In genomic region chr3:104597135-104597764, GRCm38 (mm10) we compare ENCODE assay signal across 8 mouse cellular contexts. TPM values are rescaled to one million over a fixed set of nuclear protein-coding genes. Genes with fewer than 3 reads are reported as not detected.
A peak's percentile ranks its signal among the peaks of the same experiment; 100 is the strongest.
DNase-seq lines count a peak whose midpoint lies in the region; ATAC-seq and TF ChIP-seq lines count a peak whose summit lies in the region.

No protein-coding gene starts in this region.

- no peak overlapping the region for H3K4me3 ChIP-seq in forebrain, postnatal 0 days (ENCODE audit: low read depth, low read length)
- peak overlapping the region; percentile 4; the same call in 1 of the 2 replicates for H3K4me3 ChIP-seq in heart, postnatal 0 days (ENCODE audit: low read depth, low read length)
- H3K4me3 ChIP-seq in testis, adult 2 months (ENCODE audit: control insufficient read depth, low read depth, low read length): no peak overlapping the region

- H3K9ac ChIP-seq in forebrain, postnatal 0 days: 0 out of 2 replicates have a peak overlapping the region, but pooled peaks have one; percentile 10
- H3K9ac ChIP-seq in heart, postnatal 0 days (replicated peaks; ENCODE audit: low read depth, low read length): peak overlapping the region; percentile 47; the same call in 1 of the 2 replicates

- H3K4me2 ChIP-seq in forebrain, postnatal 0 days (ENCODE audit: low read depth): peak overlapping the region; percentile 26
- peak overlapping the region; percentile 38 for H3K4me2 ChIP-seq in heart, postnatal 0 days (ENCODE audit: low read depth, low read length)

- H3K27me3 ChIP-seq in forebrain, postnatal 0 days (ENCODE audit: insufficient read depth, low read length): no peaks in the 10 kb centered on the region
- no peaks in the 10 kb centered on the region for H3K27me3 ChIP-seq in heart, postnatal 0 days (ENCODE audit: control insufficient read depth, insufficient read depth, low read length)
- no peaks in the 10 kb centered on the region for H3K27me3 ChIP-seq in testis, adult 2 months (ENCODE audit: control insufficient read depth, insufficient read depth, low read length)

- TF ChIP-seq CTCF in forebrain, postnatal 0 days (IDR thresholded peaks at IDR 0.05; ENCODE audit: low read depth): no peak
- TF ChIP-seq CTCF in heart, postnatal 0 days (IDR thresholded peaks at IDR 0.05; ENCODE audit: low read depth): no peak
- TF ChIP-seq CTCF in testis, adult 2 months (IDR thresholded peaks at IDR 0.05; ENCODE audit: control insufficient read depth, insufficient read depth, insufficient replicate concordance, low read depth, low read length): no peak

- peaks cover 6% of the 10 kb centered on the region; the same call in 1 of the 2 replicates for H3K4me1 ChIP-seq in forebrain, postnatal 0 days (ENCODE audit: insufficient read depth)
- peaks cover 42% of the 10 kb centered on the region for H3K4me1 ChIP-seq in heart, postnatal 0 days (ENCODE audit: control insufficient read depth, insufficient read depth)
- H3K4me1 ChIP-seq in testis, adult 2 months (ENCODE audit: control insufficient read depth, insufficient read depth, low read length): peaks cover 3% of the 10 kb centered on the region

- 32% methylated on average over 10 of the region's 10 CpGs for WGBS in forebrain, postnatal 0 days
- WGBS in heart, postnatal 0 days: 20% methylated on average over 10 of the region's 10 CpGs

- peak; percentile 98 for ATAC-seq in forebrain, postnatal 0 days
- peak; percentile 61 for ATAC-seq in heart, postnatal 0 days (ENCODE audit: insufficient read depth, low read depth)
- ATAC-seq in monocyte, adult 5-6 weeks (replicated peaks; ENCODE audit: insufficient number of reproducible peaks, low FRiP score, low TSS enrichment, poor library complexity, severe bottlenecking): no peak

- no peaks in the 10 kb centered on the region for H3K9me3 ChIP-seq in forebrain, postnatal 0 days (ENCODE audit: low read length)
- H3K9me3 ChIP-seq in heart, postnatal 0 days (replicated peaks; ENCODE audit: control insufficient read depth, low read length): no peaks in the 10 kb centered on the region

- DNase-seq in retina, postnatal 1 day: peak; percentile 22
- DNase-seq in retina, embryonic 14.5 days (ENCODE audit: low spot score): no peak
- DNase-seq in forebrain, postnatal 0 days: peak; percentile 93
- peak; percentile 92 for DNase-seq in heart, postnatal 0 days (ENCODE audit: low spot score)
- peak; percentile 97 for DNase-seq in layer of hippocampus, adult 9-11 months
- peak; percentile 60 for DNase-seq in lung, postnatal 36 days

- H3K36me3 ChIP-seq in forebrain, postnatal 0 days (ENCODE audit: insufficient read depth): no peaks in the 10 kb centered on the region
- no peaks in the 10 kb centered on the region for H3K36me3 ChIP-seq in heart, postnatal 0 days (replicated peaks; ENCODE audit: control insufficient read depth, insufficient read depth, low read length)
- no peaks in the 10 kb centered on the region for H3K36me3 ChIP-seq in testis, adult 2 months (ENCODE audit: control insufficient read depth, insufficient read depth, low read length)

- H3K27ac ChIP-seq in forebrain, postnatal 0 days (ENCODE audit: low read depth, low read length): peak overlapping the region; percentile 77
- H3K27ac ChIP-seq in heart, postnatal 0 days (ENCODE audit: low read depth): peak overlapping the region; percentile 98
- peak overlapping the region; percentile 52 for H3K27ac ChIP-seq in testis, adult 2 months (ENCODE audit: control insufficient read depth, insufficient read depth, low read depth, low read length)

- TF ChIP-seq POLR2A in testis, adult 2 months (IDR thresholded peaks at IDR 0.05; ENCODE audit: control insufficient read depth, low read depth, low read length): peak; percentile 26; the same call in 1 of the 2 replicates

- TF ChIP-seq EP300 in heart, postnatal 0 days (IDR thresholded peaks at IDR 0.05; ENCODE audit: low read depth): no peak

RNA-seq across cellular contexts. Expression of gene Slc16a1, which starts 41.2 kb away (rescaled TPM):
- total RNA-seq in forebrain, postnatal 0 days (2014; rRNA removed): 32.1 and 33.4 TPM in 2 replicates
- 17.4 and 20.2 TPM in 2 replicates for polyA plus RNA-seq in forebrain, postnatal 0 days (2015; fragmentation: Nextera tagmentation; extraction: Ambion mirVana)
- 213 and 255 TPM in 2 replicates for total RNA-seq in heart, postnatal 0 days (2014; rRNA removed; ENCODE audit: low replicate concordance)
- 73.4 and 104 TPM in 2 replicates for polyA plus RNA-seq in heart, postnatal 0 days (2015; fragmentation: Nextera tagmentation; extraction: Ambion mirVana)
- 9.9 and 11.6 TPM in 2 replicates for polyA plus RNA-seq in testis, adult 2 months (2012; rRNA removed)
- 4.8 to 7.0 TPM (median 6.2 TPM) in 3 replicates for total RNA-seq in monocyte, adult 5-6 weeks (2017)
